Mouse (Mus musculus) lung, embryonic 14.5 days (tissue): ENCODE results near the gene Hist1h3f. TPM values are rescaled to one million over a fixed set of nuclear protein-coding genes. Genes with fewer than 3 reads are reported as not detected.
A peak's percentile ranks its signal among the peaks of the same experiment; 100 is the strongest.
"Not testable (repeated sequence)": the region's sequence is repeated elsewhere in the genome, so short reads cannot be mapped to it uniquely, and the experiment has no call there.

Experiments used
- ATAC-seq: fragments of 200-750 bp; cut with Nextera tagmentation; 2 replicates; pipeline ENCODE4 v1.8.0; 2017; ENCODE audit warnings: mild to moderate bottlenecking, moderate TSS enrichment, moderate library complexity; ENCODE audit not compliant: insufficient read depth
- DNase-seq: peaks from one replicate; pipeline ENCODE4 v3.0.0-alpha.2; 2015
- H3K27ac ChIP-seq: fragments of 300-500 bp; sonication (generic); 2 replicates; pipeline ENCODE4 v1.5.1; 2014; ENCODE audit warnings: low read depth, mild to moderate bottlenecking, moderate library complexity
- H3K27me3 ChIP-seq: fragments of 300-500 bp; sonication (generic); 2 replicates; pipeline ENCODE4 v1.6.1; 2014; ENCODE audit warnings: low read length, control low read depth; ENCODE audit not compliant: insufficient read depth
- H3K36me3 ChIP-seq: fragments of 300-500 bp; sonication (generic); 2 replicates; pipeline ENCODE4 v1.6.1; 2014; ENCODE audit warnings: control low read depth; ENCODE audit not compliant: insufficient read depth
- H3K4me1 ChIP-seq: fragments of 300-500 bp; sonication (generic); 2 replicates; pipeline ENCODE4 v1.6.1; 2014; ENCODE audit warnings: antibody characterized with exemption, control low read depth; ENCODE audit not compliant: insufficient read depth
- H3K4me2 ChIP-seq: fragments of 300-500 bp; sonication (generic); 2 replicates; pipeline ENCODE4 v1.6.1; 2014; ENCODE audit warnings: mild to moderate bottlenecking
- H3K4me3 ChIP-seq: fragments of 300-500 bp; sonication (generic); 2 replicates; pipeline ENCODE4 v1.5.1; 2014; ENCODE audit warnings: low read depth, low read length
- H3K9ac ChIP-seq: fragments of 300-500 bp; sonication (generic); 2 replicates; pipeline ENCODE4 v1.6.1; 2014
- H3K9me3 ChIP-seq: fragments of 300-500 bp; sonication (generic); 2 replicates; pipeline ENCODE4 v1.6.1; 2016; ENCODE audit warnings: low read depth, low read length, control low read depth
- CTCF ChIP-seq: IDR thresholded peaks from 2 replicates; pipeline ENCODE4 v1.5.1; 2016; ENCODE audit warnings: antibody characterized with exemption, low read depth
- WGBS: fragments of 180-500 bp; shearing (Covaris S2); extraction: QIAGEN DNeasy Blood & Tissue Kit; methylation state at CpG from one replicate; pipeline ENCODE4 v1.1.7; 2014; 5-methylcytosine and 5-hydroxymethylcytosine counted together
- polyA plus RNA-seq: library from polyadenylated mRNA; unstranded; fragments of >200 nt; fragmentation: Nextera tagmentation; extraction: Ambion mirVana; gene quantifications from 2 replicates; pipeline ENCODE4 v1.2.1, GENCODE M21; 2014

Hist1h3f gene
- polyA plus RNA-seq, 1 experiment from 2014 or later = 2.6 TPM

DNA sequence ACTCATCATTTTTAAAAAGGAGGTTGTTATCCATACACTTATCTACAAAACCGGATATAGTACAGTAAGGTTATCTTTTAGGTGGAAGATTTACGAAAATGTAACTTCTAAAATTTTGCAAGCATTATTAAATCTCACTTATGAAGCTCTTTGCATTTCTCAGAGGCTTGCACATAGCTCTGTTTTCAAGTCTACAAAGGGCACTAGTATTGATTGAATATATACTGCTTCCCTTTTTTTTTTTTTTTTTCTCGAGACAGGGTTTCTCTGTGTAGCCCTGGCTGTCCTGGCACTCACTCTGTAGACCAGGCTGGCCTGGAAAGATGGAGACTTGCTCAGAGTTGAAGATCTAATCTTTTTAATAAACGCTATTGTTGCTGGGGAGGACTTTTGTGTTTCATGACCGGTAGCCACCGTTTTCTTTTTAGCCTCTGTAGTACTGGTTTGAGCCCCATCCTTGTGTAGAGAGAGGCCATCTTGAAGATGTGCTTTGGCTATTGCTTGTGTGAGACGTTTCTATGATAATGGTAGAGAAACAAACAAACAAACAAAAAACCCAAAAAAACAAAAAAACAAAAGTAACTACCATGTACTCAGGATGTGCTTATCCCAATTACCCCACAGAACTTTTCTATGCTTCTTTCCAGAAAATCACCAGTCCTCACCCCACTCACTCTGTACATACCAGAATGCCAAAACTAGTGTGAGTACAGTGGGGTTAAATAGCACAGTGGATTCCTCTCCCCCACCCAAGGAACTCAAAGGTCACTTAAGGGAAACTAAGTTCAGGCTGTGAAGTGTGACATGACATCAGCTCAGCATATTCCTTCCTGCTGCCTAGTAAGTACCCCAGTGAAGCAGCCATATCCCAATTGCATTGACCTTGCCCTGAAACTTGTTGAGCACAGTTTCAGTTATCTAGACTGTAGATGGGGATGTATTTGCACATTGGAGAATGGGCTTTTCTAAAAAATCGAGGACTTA, 8.4 kb downstream of the Hist1h3f start:
- ATAC-seq (no peak), DNase-seq (no peak)
- WGBS = 38% methylated on average over 8 of the region's 8 CpGs
- H3K27me3 ChIP-seq = no peaks in the 10 kb centered on the region
- TF ChIP-seq CTCF = no peak
- H3K4me2 ChIP-seq = peak overlapping the region; percentile 76
- peak overlapping the region; percentile 13 for H3K9ac ChIP-seq
- H3K9me3 ChIP-seq = no peaks in the 10 kb centered on the region
- H3K4me1 ChIP-seq = peaks cover 8% of the 10 kb centered on the region
- H3K4me3 ChIP-seq = peak overlapping the region; percentile 46; the same call in 1 of the 2 replicates
- H3K36me3 ChIP-seq = no peaks in the 10 kb centered on the region
- H3K27ac ChIP-seq = peak overlapping the region; percentile 98

GRCm38 (mm10) chr13:23552962-23553361, 9.1 kb downstream of the Hist1h3f start, which contains the start of gene Hist1h1d:
Hist1h1d (plus strand) TSS chr13:23553262.
- Histone ChIP-seq H3K4me1 (peaks cover 8% of the 10 kb centered on the region), H3K9me3 (no peaks in the 10 kb centered on the region), H3K4me3 (0 out of 2 replicates have a peak within 1 kb of the TSS, but pooled peaks have one; percentile 46), H3K27ac (peak within 1 kb of the TSS; percentile 100), H3K27me3 (no peaks in the 10 kb centered on the region), H3K9ac (peak within 1 kb of the TSS; percentile 97), H3K36me3 (no peaks in the 10 kb centered on the region), H3K4me2 (peak within 1 kb of the TSS; percentile 85)
- DNase-seq (no peak), ATAC-seq (no peak)
- TF ChIP-seq CTCF = no peak

DNA sequence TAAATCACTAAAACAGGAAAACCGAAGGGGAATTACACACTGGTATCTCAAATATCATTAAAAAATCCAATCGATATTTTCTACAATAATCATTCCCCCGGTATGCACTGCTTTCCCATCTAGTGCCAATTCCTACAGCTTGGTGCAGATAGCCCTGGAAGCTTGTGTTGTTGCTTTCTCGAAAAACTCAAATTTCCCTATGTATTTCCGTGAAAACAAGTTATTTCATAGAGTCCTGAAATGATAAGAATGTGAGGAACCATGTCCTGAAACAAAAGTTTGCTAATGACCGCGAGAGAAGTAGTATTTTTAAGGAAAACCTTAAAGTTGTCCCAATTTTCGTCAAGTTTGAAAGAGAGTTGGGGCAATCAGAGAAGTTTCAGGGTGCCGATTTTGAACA, 10.5 kb downstream of the Hist1h3f start:
- H3K36me3 ChIP-seq = no peaks in the 10 kb centered on the region
- H3K4me2 ChIP-seq = peak overlapping the region; percentile 85
- 16% methylated on average over 9 of the region's 9 CpGs for WGBS
- H3K27ac ChIP-seq = peak overlapping the region; percentile 100
- peak overlapping the region; percentile 50 for H3K4me3 ChIP-seq
- no peaks in the 10 kb centered on the region for H3K27me3 ChIP-seq
- H3K9ac ChIP-seq = peak overlapping the region; percentile 97
- peaks cover 8% of the 10 kb centered on the region for H3K4me1 ChIP-seq
- no peak for TF ChIP-seq CTCF
- no peak for ATAC-seq
- peak; percentile 51 for DNase-seq
- H3K9me3 ChIP-seq = no peaks in the 10 kb centered on the region

GRCm38 (mm10) chr13:23554925-23555838, 11.3 kb downstream of the Hist1h3f start:
- H3K36me3 ChIP-seq = no peaks in the 10 kb centered on the region

GRCm38 (mm10) chr13:23555839-23556416, 12.1 kb downstream of the Hist1h3f start:
- no peak for TF ChIP-seq CTCF
- peak overlapping the region; percentile 85 for H3K4me2 ChIP-seq
- peak; percentile 97 for DNase-seq
- H3K9ac ChIP-seq = peak overlapping the region; percentile 97
- H3K27ac ChIP-seq = peak overlapping the region; percentile 100
- H3K4me3 ChIP-seq = peak overlapping the region; percentile 50
- H3K27me3 ChIP-seq = no peaks in the 10 kb centered on the region
- no peaks in the 10 kb centered on the region for H3K9me3 ChIP-seq
- WGBS = under 1% methylated on average over 18 of the region's 18 CpGs
- peaks cover 8% of the 10 kb centered on the region for H3K4me1 ChIP-seq
- no peaks in the 10 kb centered on the region for H3K36me3 ChIP-seq
- peak; percentile 77 for ATAC-seq

More at GRCm38 (mm10) chr13:23554925-23555838, 11.3 kb downstream of the Hist1h3f start:
- no peaks in the 10 kb centered on the region for H3K9me3 ChIP-seq
- ATAC-seq (peak; percentile 89), DNase-seq (peak; percentile 96)
- peak overlapping the region; percentile 50 for H3K4me3 ChIP-seq
- WGBS = under 1% methylated on average over 54 of the region's 54 CpGs
- peak overlapping the region; percentile 85 for H3K4me2 ChIP-seq
- peak overlapping the region; percentile 97 for H3K9ac ChIP-seq
- no peaks in the 10 kb centered on the region for H3K27me3 ChIP-seq
- H3K4me1 ChIP-seq = peaks cover 8% of the 10 kb centered on the region
- H3K27ac ChIP-seq = peak overlapping the region; percentile 100
- TF ChIP-seq CTCF = no peak

- peak overlapping the region; percentile 85 for H3K4me2 ChIP-seq
- ATAC-seq (no peak), DNase-seq (no peak)
- H3K9ac ChIP-seq = 0 out of 2 replicates have a peak overlapping the region, but pooled peaks have one; percentile 17
- TF ChIP-seq CTCF = no peak
- H3K27ac ChIP-seq = peak overlapping the region; percentile 100
- H3K9me3 ChIP-seq = no peaks in the 10 kb centered on the region
- no peaks in the 10 kb centered on the region for H3K27me3 ChIP-seq
- 69% methylated on average over 3 of the region's 3 CpGs for WGBS
- H3K4me1 ChIP-seq = peaks cover 8% of the 10 kb centered on the region
- H3K36me3 ChIP-seq = no peaks in the 10 kb centered on the region
- H3K4me3 ChIP-seq = peak overlapping the region; percentile 50; the same call in 1 of the 2 replicates
Measured at GRCm38 (mm10) chr13:23556906-23557305, 13.1 kb downstream of the Hist1h3f start.

- peak overlapping the region; percentile 41 for H3K4me2 ChIP-seq
- H3K27ac ChIP-seq = peak overlapping the region; percentile 75; the same call in 1 of the 2 replicates
- peak overlapping the region; percentile 3; the same call in 1 of the 2 replicates for H3K4me3 ChIP-seq
- 19% methylated on average over 2 of the region's 2 CpGs for WGBS
- H3K9me3 ChIP-seq, H3K36me3 ChIP-seq, H3K27me3 ChIP-seq, ATAC-seq, H3K4me1 ChIP-seq: not testable (repeated sequence)
- peak overlapping the region; percentile 21; the same call in 1 of the 2 replicates for H3K9ac ChIP-seq
- DNase-seq = peak; percentile 29
Measured at GRCm38 (mm10) chr13:23560699-23561098, 16.8 kb downstream of the Hist1h3f start.

- not testable (repeated sequence) for H3K36me3 ChIP-seq, DNase-seq, ATAC-seq, H3K4me1 ChIP-seq, H3K9me3 ChIP-seq, H3K27me3 ChIP-seq
- Histone ChIP-seq H3K27ac (peak overlapping the region; percentile 97), H3K4me3 (peak overlapping the region; percentile 37), H3K9ac (peak overlapping the region; percentile 43; the same call in 1 of the 2 replicates), H3K4me2 (peak overlapping the region; percentile 72)
- 0% methylated on average over 2 of the region's 5 CpGs for WGBS
Measured at GRCm38 (mm10) chr13:23561531-23561882, 17.7 kb downstream of the Hist1h3f start.
